Mouse (Mus musculus) CD4-positive, CD25-positive, alpha-beta regulatory T cell (primary cell): ENCODE measurements around the gene Tns2. TPM values are rescaled to one million over a fixed set of nuclear protein-coding genes. Genes with fewer than 3 reads are reported as not detected.

Experiments used
- polyA plus RNA-seq: library from polyadenylated mRNA; unstranded; fragments of 100-300 nt; shearing (Covaris generic); gene quantifications from one replicate; pipeline ENCODE4 v1.2.1, GENCODE M21; 2017

Gene Tns2
- polyA plus RNA-seq, result 1.5 TPM

DNA sequence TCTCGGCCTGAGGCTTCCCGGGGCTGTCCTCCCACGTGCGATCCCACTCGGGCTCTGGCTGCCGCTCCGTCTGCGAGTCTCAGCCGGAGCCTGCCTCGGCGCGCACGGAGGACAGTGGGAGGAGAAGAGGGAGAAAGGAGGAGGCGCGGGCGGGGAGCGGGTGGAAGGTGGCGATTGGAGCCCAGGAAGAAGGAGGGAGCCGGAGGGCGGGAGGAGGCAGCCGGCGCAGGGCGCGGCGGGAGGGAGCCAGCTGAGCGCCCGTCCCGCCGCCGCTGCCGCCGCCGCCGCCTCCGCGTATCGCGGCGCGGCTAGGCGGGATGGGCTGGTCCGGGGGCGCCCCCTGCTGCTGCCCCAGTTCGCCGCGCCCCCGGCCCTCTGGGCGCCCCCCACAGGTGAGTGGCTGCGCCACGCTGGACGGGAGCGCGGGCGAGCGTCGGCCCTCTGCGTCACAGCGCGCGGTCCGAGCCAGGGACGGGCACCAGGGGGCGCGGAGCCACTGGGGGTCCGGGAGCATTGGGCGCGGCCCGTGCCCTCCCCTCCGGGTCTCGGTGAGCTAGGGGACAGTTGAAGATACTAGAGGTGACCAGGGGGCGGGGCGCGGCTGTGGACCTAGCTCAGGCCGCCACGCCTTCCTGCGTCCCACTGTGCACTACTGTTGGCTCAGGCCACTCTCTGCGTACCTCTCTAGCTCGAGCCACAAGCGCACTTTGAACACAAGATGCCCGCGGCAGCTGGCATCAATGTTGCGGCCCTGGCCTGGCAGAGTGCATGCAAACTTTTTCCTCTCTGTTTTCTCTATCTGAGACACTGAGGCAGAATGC lies at the start of gene Tns2:
Gene Tns2 (plus strand): TSS at position 253 of the 821 bp plus-strand sequence.

GRCm38 (mm10) chr15:102073559-102074069 lies 26.6 kb upstream of the Tns2 start, which contains the start of gene Eif4b:
Gene Eif4b, plus strand, starts transcription at chr15:102073773.

GRCm38 (mm10) chr15:102136129-102136758 lies 36.0 kb downstream of the Tns2 start, which contains the start of gene Spryd3:
Gene Spryd3, minus strand, starts transcription at chr15:102136234.

DNA sequence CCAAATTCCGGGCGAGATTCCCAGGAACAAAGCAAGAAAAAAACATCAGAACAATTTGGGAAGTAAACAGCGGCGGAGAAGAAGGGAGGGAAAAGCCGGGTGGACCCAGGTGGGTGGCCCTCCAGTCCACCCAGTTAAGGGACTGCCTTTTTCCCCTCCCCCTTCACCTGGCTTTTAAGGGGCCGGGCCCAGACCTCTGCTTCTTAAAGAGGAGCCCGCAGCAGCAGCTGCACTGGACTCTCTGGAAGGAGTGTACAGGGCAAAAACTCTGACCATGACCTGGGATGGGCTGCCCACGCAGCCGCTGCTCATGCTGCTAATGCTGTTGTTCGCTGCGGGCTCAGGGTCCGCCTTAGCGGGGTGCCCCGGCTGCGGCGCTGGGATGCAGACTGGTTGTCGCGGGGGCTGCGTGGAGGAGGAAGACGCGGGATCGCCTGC lies 44.1 kb downstream of the Tns2 start, which contains the start of gene Igfbp6:
Gene Igfbp6 (plus strand): TSS at position 89 of the 438 bp plus-strand sequence.

GRCm38 (mm10) chr15:102150301-102151135 lies 50.3 kb downstream of the Tns2 start, which contains the start of gene Soat2:
Gene Soat2, plus strand, starts transcription at chr15:102150526.

Other genes with a start within 250 kb of the Tns2 start
- 0.34 TPM for gene Krt1, start 249.6 kb upstream of the Tns2 start, polyA plus RNA-seq
- 0.10 TPM for gene Krt77, start 230.7 kb upstream of the Tns2 start, polyA plus RNA-seq
- gene Krt76, start 207.5 kb upstream of the Tns2 start, polyA plus RNA-seq, result not detected
- gene Krt4, start 175.7 kb upstream of the Tns2 start, polyA plus RNA-seq, result not detected
- 0.28 TPM for gene Krt79, start 160.1 kb upstream of the Tns2 start, polyA plus RNA-seq
- not detected for gene Krt78, start 146.1 kb upstream of the Tns2 start, polyA plus RNA-seq
- 0.12 TPM for gene Krt8, start 95.9 kb upstream of the Tns2 start, polyA plus RNA-seq
- 1.0 TPM for gene Krt18, start 72.2 kb upstream of the Tns2 start, polyA plus RNA-seq
- gene Eif4b, start 26.6 kb upstream of the Tns2 start, polyA plus RNA-seq, result 102 TPM
- 50.9 TPM for gene Spryd3, start 35.8 kb downstream of the Tns2 start, polyA plus RNA-seq
- not detected for gene Igfbp6, start 43.9 kb downstream of the Tns2 start, polyA plus RNA-seq
- 0.81 TPM for gene Soat2, start 50.1 kb downstream of the Tns2 start, polyA plus RNA-seq
- 100 TPM for gene Zfp740, start 102.8 kb downstream of the Tns2 start, polyA plus RNA-seq
- 24.4 TPM for gene Csad, start 104.3 kb downstream of the Tns2 start, polyA plus RNA-seq
- gene Itgb7, start 131.5 kb downstream of the Tns2 start, polyA plus RNA-seq, result 1,211 TPM
- gene Rarg, start 157.1 kb downstream of the Tns2 start, polyA plus RNA-seq, result 43.7 TPM
- 0.08 TPM for gene Gm9918, start 170.2 kb downstream of the Tns2 start, polyA plus RNA-seq
- 111 TPM for gene Mfsd5, start 179.0 kb downstream of the Tns2 start, polyA plus RNA-seq
- gene Espl1, start 195.9 kb downstream of the Tns2 start, polyA plus RNA-seq, result 1.2 TPM
- 400 TPM for gene Pfdn5, start 225.7 kb downstream of the Tns2 start, polyA plus RNA-seq
- gene Myg1, start 231.3 kb downstream of the Tns2 start, polyA plus RNA-seq, result 83.9 TPM